Mouse (Mus musculus): ENCODE data around the gene Calcoco1. TPM values are rescaled to one million over a fixed set of nuclear protein-coding genes. Genes with fewer than 3 reads are reported as not detected.
"Not testable (repeated sequence)": the region's sequence is repeated elsewhere in the genome, so short reads cannot be mapped to it uniquely, and the experiment has no call there.

The Calcoco1 gene
- polyA plus RNA-seq, 1 experiment, result 52.1 TPM

DNA sequence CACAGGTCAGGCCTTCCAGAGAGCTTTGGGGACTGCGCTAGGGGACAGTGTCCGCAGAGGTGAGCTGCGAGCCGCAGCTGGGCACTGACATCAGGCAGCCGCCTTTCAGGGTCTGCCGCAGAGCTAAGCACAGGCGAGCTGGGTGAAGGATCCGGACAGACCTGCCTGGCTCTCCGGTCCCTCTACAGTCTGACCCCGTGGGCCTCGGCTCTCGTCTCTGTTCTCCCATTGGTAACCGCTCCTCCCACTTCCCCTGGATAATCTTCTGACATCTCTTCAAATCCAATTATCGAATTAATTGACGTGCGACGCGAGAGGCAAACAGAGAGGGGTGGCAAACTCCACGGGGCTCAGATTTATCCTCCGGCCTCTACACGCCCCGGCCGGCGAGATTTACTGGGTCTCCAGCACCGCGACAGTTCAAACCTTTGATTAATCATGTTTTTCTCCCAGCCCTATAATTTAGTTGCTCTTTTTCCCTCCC, 29.6 kb downstream of the Calcoco1 start:
- DNase-seq (ENCODE audit: low spot score), result no peak

DNA sequence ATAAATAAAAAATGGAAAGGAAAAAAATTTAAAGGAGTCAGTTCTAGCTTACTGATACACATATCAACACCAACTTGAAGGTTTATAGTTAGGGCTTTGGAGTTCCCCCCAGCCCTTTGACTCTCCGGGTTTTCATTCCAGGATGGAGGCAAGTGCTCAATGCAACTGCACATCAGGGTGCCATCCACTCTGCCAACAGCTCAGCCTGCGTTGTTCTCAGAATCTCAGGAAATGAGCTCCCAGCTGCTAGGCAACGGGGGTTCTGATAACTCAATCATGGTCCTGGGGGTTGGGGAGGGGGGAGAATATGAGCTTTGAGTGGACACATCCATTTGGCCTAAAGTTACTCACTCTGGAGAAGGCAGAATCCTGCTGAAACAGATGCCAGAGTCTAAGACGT, 36.2 kb downstream of the Calcoco1 start:
- no peak for DNase-seq (ENCODE audit: low spot score)

DNA sequence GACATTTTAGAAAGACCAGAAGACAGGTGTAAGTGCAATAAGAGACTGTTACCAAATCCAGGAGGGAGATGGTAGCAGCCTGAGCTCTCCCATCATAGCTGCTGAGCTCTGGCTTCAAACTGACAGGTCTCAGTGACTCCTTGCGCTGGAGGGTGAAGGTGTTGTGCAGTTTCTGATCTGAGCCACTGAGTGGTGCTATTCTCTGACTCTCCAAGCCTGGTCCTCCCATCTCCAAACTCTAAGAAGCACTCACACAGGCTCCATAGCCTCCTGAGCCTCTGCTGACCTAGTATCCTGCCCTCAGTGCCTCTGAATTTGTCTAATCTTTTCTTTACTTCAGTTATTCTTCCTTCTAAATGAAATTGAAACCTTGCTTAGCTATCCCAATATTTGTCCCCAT, 38.3 kb downstream of the Calcoco1 start:
- DNase-seq (ENCODE audit: low spot score), result no peak

DNA sequence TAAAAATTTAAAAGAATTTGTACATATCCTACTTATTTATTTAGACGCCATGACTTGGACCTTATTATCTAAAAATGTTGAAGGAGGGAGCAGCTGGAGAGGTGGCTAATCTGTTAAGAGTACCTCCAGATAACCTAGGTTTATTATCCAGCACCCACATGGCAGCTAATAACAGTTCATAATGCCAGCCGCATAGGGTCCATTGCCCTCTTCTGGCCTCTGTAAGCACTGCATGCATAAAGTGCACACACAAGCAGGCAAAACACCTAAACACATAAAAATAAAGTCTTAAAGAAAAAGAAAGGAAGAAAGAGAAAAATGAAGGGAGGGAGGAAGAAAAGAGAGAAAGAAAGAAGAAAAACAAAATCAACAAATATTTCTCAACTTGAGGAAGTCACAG, 45.6 kb downstream of the Calcoco1 start:
- no peak for DNase-seq (ENCODE audit: low spot score)

DNA sequence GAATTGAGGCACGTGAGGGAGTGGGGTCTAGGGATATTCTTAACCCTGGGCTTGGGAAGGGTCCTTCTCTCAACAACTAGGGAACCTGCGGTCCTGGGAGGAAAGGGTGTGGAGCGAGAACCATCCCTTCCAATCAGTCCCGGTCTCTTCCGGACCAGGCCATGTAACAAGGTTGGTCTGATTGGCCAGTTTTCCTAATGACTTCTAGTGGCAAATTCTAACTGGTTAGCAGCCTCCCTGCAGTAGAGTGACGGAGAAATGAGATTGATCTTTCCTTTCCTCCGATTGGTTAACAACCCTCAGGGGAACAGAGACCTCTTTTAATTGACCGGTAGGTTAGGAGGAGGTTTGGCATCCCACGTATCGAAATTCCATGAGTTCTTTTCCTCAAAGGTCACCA, 48.4 kb downstream of the Calcoco1 start:
- no peak for DNase-seq (ENCODE audit: low spot score)

DNA sequence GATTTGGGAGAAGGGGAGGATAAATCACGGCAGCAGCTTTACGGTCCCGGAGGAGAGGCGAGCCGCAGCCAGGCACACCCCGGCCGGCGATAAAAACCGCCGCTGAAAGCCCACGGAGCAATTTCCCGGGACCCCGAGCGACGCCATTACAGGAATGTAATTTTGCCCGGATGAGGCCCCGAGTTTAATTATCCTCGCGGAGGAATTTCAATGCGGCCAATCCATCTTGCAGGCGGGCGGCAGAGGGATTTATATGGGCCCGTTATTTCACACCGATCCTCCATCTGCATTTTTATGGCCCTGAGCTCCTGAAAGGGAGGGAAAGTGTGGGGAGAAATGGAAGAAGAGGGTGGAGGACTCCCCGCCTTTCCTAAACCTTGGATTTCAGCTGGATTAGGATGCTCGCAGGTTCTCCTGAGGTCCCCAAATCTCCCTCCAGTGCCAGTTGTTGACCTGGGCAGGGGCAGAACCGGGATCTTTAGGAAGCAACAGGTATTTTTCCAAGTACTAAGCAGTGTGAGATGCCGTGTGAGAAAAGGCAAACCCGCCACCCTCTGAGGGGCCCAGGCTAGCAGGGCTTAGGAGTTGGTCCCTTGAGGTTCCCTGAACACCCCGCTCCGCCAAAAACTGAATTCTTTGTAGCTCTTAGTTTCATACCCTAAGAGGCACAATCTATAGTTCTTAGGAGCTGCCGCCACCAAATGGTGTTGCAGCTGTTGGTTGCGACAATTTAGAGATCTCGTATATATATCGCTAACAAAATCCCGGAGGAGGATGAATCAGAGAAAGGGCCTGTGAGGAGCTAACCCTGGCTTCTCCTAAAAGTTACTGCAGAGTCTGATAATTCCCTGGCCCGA, 49.5 kb downstream of the Calcoco1 start, which contains the start of gene Atp5g2:
Gene Atp5g2, minus strand, starts transcription at position 138 of the 857 bp plus-strand sequence.
- peak; percentile 34 for DNase-seq (ENCODE audit: low spot score)

DNA sequence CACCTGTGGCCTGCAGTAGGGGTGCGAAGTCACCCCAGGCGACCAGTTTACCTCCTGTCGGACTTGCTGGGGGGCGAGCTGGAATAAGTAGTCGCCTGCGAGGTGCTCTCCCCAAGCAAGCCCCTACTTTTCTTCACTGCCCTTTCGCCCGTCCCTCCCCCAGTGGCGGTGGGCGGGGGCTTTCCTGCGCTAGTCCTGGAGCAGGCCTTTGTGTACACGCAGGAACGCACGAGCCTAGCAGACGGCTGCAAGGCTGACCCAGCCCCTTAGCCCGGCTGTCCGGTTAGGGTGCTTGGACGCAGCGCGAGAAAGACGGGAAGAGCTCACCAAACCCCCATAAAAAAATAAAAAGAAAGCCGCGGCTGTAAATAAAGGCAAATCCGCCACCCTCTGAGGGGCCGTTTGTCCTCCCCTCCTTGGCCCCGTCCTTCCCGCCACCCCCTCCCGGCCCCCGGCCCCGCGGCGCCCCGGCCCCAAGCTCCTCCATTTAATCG, 50.2 kb downstream of the Calcoco1 start:
- DNase-seq (ENCODE audit: low spot score), result peak; percentile 64

DNA sequence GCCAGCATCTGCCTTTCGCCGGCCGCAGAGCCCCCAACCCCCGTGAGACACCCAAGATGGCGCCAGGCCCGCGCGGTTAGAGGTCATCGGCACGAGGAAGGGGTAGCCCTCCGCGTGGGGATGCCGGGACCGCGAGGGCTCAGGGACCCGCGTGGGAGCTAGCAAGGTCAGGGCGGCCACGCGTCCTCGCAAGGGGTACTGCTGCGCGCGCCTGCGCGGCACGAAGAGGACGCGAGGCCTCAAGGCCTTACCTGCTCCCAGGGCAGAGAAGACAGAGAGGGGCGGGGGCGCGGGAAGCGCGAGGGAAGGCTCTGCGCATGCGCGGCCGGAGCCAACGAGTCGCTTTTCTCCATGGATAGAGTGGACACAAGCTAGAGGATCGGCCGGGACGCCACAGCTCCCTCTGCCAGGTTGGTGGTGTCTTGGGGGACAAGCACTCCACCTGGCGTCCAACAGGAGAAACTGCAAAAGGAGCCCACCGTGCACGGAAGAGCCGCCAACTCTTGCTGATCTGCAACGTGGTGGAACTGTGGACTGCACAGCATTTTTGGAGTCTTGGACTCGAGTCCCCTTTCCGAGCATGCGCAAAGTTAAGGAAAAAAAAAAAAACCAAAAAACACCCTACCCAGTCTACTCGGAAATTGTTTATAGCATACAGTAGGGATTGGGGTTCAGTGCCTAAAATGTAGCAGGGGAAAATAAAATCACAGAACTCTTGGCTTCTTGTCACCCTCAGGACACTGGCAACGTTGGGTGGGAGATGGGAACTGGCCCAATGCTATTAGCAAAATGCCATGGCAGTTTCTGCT, 51.0 kb downstream of the Calcoco1 start:
- peak; percentile 95 for DNase-seq (ENCODE audit: low spot score)

DNA sequence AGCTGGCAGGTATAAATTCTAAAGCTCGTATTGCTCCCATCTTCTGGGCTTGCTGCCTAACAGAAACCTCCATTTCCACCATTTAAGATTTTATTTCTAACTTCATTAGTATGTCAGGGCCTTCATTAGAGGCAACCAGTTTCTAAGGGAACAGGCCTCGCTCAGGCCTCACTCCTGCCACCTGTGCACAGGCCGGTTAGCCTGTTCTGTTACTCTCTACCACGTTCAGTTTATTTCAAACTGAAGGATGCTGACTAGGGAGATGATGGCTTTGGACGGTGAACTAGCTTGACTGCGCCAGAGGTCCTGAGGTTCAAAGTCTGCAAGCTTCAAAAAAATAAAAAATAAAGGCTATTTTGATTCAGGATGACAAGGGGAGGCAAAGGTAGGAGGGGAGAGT, 51.7 kb downstream of the Calcoco1 start:
- no peak for DNase-seq (ENCODE audit: low spot score)

DNA sequence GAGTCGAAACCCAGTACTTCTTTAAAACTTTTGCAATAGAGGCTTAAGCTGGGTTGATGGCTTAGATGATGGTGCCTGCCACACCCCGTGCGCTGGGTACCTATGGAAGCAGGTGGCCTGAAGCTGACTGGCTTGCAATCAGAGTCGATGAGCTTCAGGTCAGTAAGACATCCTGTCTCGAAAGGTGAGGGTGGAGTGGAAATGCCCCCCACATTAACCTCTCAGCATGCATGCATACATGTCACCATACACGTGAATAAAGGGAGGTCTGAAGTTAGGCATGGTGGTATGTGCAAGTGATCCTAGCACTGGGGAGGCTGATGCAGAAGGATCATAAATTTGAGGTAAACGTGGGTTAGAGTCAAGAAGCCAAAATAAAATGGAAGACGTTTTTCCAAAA, 52.4 kb downstream of the Calcoco1 start:
- DNase-seq (ENCODE audit: low spot score), result no peak

DNA sequence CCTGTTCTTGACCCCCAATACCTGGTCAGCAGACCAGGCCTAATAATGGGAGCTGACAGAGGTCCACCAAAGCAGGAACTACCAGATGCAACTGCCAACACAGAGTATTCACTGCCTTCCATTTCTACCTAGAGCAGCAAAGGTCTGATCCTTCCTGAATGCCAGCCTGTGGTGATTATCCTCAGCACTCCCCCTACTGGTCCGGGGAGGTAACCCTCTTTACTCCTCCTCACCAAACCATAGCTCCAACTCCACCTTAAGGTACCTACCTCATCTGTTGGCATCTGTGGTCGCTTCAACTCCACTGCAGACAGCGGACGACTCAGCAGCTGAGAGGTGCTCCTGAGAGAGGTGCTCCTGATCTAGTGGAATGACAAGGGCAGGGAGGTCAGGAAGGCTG, 56.5 kb downstream of the Calcoco1 start:
- peak; percentile 25 for DNase-seq (ENCODE audit: low spot score)

DNA sequence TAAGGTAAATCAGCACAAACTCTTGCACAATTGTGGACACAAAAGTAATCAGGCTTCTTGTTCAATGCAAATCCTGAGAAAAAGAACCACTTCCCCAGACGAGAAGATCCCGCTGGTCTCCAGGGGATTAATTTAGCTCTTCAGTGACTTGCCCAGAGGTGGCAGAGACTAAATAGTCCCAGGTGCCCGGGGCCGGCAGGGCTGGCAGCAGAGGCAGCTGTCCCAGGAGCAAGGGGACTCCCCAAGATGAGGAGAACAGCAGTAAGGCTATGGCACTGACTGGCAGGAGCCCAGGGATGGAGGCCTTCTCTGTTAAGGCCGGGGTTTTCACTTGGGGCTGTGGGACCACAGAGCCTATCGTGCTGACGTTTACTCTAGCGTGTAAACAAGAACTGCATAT, 58.2 kb downstream of the Calcoco1 start:
- no peak for DNase-seq (ENCODE audit: low spot score)

DNA sequence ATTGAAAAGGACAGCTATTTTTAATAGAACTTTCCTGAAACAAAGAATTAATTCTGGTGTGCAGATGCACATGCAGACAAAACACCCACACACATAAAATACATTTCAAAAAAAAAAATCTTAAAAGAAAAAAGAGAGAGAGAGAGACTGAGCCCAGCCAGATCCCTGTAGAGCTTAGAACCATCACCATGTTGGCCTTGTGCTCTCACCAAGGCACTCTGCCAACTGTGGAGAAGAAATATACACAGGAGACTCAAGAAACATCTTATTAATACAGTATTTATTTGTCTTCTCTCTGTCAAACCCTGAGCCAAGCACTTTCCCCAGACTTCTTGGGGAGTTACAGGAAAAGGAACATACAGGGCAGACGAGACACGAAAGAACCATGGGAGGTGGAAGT, 59.4 kb downstream of the Calcoco1 start:
- not testable (repeated sequence) for DNase-seq (ENCODE audit: low spot score)

DNA sequence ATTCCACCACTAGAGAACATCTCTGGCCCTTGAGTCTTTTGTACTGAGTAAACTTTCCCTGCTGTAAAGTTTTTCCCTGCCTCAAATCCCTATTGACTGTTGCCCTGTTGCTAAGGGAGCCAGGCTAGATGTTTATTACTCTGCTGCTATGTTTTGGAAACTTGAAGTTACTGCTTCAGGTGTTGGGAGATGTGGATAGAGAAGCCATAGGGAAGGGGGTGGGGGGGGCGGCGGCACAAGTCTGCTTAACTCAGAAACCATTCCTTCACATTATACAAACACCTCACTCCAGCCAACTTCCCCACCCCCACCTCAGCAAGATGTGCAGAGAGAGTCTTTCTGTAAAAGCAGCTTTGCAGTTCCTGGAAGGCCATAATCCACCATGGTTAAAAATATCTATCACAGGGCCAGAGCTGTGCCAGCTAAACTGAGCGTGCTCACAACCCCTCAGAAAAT, 64.0 kb downstream of the Calcoco1 start:
- no peak for DNase-seq (ENCODE audit: low spot score)

Other genes with a start within 250 kb of the Calcoco1 start
- gene Gm10337, start 218.5 kb downstream of the Calcoco1 start, polyA plus RNA-seq (2012; rRNA removed), result not detected in 2 replicates
- gene Map3k12, start 205.1 kb downstream of the Calcoco1 start, polyA plus RNA-seq (2012; rRNA removed), result 13.1 and 13.7 TPM in 2 replicates
- 55.0 and 72.5 TPM in 2 replicates for gene Tarbp2, start 204.0 kb downstream of the Calcoco1 start, polyA plus RNA-seq (2012; rRNA removed)
- gene Npff, start 197.2 kb downstream of the Calcoco1 start, polyA plus RNA-seq (2012; rRNA removed), result 8.1 and 8.2 TPM in 2 replicates
- 0.10 and 0.17 TPM in 2 replicates for gene Gm28047, start 97.1 kb downstream of the Calcoco1 start, polyA plus RNA-seq (2012; rRNA removed)
- 71.2 and 80.6 TPM in 2 replicates for gene Atf7, start 96.7 kb downstream of the Calcoco1 start, polyA plus RNA-seq (2012; rRNA removed)
- 363 and 422 TPM in 2 replicates for gene Atp5g2, start 49.8 kb downstream of the Calcoco1 start, polyA plus RNA-seq (2012; rRNA removed)
- gene Hoxc13, start 198.9 kb upstream of the Calcoco1 start, polyA plus RNA-seq (2012; rRNA removed), result 0.12 TPM in 2 replicates
- not detected in 2 replicates for gene Hoxc12, start 214.6 kb upstream of the Calcoco1 start, polyA plus RNA-seq (2012; rRNA removed)
- 3.9 and 4.0 TPM in 2 replicates for gene Hoxc11, start 232.2 kb upstream of the Calcoco1 start, polyA plus RNA-seq (2012; rRNA removed)
- 2.2 and 2.6 TPM in 2 replicates for gene Hoxc10, start 244.6 kb upstream of the Calcoco1 start, polyA plus RNA-seq (2012; rRNA removed)
- 0.60 and 1.4 TPM in 2 replicates for gene Hoxc5, start 245.3 kb upstream of the Calcoco1 start, polyA plus RNA-seq (2012; rRNA removed)

All from urinary bladder, adult 2 months (tissue).